Mouse (Mus musculus) left cerebral cortex, adult 2 months (tissue): Measurements from ENCODE around the gene Zfp398. TPM values are rescaled to one million over a fixed set of nuclear protein-coding genes. Genes with fewer than 3 reads are reported as not detected.

Experiments
- DNase-seq, 2 experiments: peaks; one replicate each; pipeline ENCODE4 v3.0.0; 2021 to 2022; ENCODE audit warnings: low spot score in 2 of 2, mixed read lengths in 1 of 2; ENCODE audit errors: extremely low spot score in 1 of 2
- H3K27ac ChIP-seq: fragments of 200-600 bp; 2 replicates; pipeline ENCODE4 v1.8.1; 2022
- H3K4me3 ChIP-seq: fragments of 200-600 bp; 2 replicates; pipeline ENCODE4 v1.8.1; 2022
- CTCF ChIP-seq: fragments of 200-600 bp; IDR thresholded peaks from 2 replicates; pipeline ENCODE4 v1.8.1; 2022; ENCODE audit warnings: antibody characterized with exemption, mild to moderate bottlenecking, moderate library complexity
- intact Hi-C: fragments of 180-260 bp; cut with DNase I; formaldehyde crosslinking; loops from one replicate; pipeline ENCODE4 v1.15.1; 2025
- microRNA-seq, 2 experiments: library from miRNA; unstranded; fragments of <30 nt; microRNA quantifications; one replicate each; pipeline ENCODE4 v1.2.0; 2021
- total RNA-seq, 2 experiments: library from RNA; stranded (reverse); gene quantifications; 2 replicates each; pipeline ENCODE4 v1.2.3; 2021

The Zfp398 gene
- total RNA-seq, 2 experiments from 2014 or later, result 22.1 to 24.0 TPM

- no peak for TF ChIP-seq CTCF
These were observed 73.5 kb downstream of the Zfp398 start for GRCm38 (mm10) chr6:47909007-47909406.

GRCm38 (mm10) chr6:47911650-47912049 is 76.2 kb downstream of the Zfp398 start:
- TF ChIP-seq CTCF, result no peak

More at GRCm38 (mm10) chr6:47909007-47909406, 73.5 kb downstream of the Zfp398 start:
- H3K4me3 ChIP-seq, result no peak overlapping the region
- DNase-seq, result no peak
- intact Hi-C loops, result no loop called here
- no peak overlapping the region for H3K27ac ChIP-seq

GRCm38 (mm10) chr6:47912991-47913390 is 77.5 kb downstream of the Zfp398 start:
- Histone ChIP-seq H3K27ac (no peak overlapping the region), H3K4me3 (no peak overlapping the region)
- no peak for DNase-seq
- intact Hi-C loops, result no loop called here
- TF ChIP-seq CTCF, result no peak

More at GRCm38 (mm10) chr6:47911650-47912049, 76.2 kb downstream of the Zfp398 start:
- no peak overlapping the region for H3K4me3 ChIP-seq
- DNase-seq, result no peak
- no peak overlapping the region for H3K27ac ChIP-seq
- intact Hi-C loops, result no loop called here

GRCm38 (mm10) chr6:47917051-47917450 is 81.6 kb downstream of the Zfp398 start:
- Histone ChIP-seq H3K4me3 (no peak overlapping the region), H3K27ac (no peak overlapping the region)
- intact Hi-C loops, result no loop called here
- no peak for TF ChIP-seq CTCF
- DNase-seq, result no peak

GRCm38 (mm10) chr6:47918768-47919274 is 83.4 kb downstream of the Zfp398 start:
- intact Hi-C loops, result no loop called here
- no peak for TF ChIP-seq CTCF
- Histone ChIP-seq H3K27ac (no peak overlapping the region), H3K4me3 (no peak overlapping the region)
- DNase-seq, result no peak

GRCm38 (mm10) chr6:47919646-47920446 is 84.4 kb downstream of the Zfp398 start:
- intact Hi-C loops, result loop anchor here (2.0 kb wide), 2 partner anchors 43 to 97 kb away; partner anchors contain the start of gene Zfp282

GRCm38 (mm10) chr6:47920447-47921340 is 85.2 kb downstream of the Zfp398 start, which contains the start of gene Zfp212:
Gene Zfp212, plus strand, starts transcription at chr6:47920476.
- Histone ChIP-seq H3K4me3 (peak within 1 kb of the TSS; percentile 71), H3K27ac (peak within 1 kb of the TSS; percentile 98)
- intact Hi-C loops, result loop anchor here (2.0 kb wide), 2 partner anchors 44 to 96 kb away; partner anchors contain the start of gene Zfp282
- peak; percentile 86 to 87 for DNase-seq
- peak; percentile 69 for TF ChIP-seq CTCF

More at GRCm38 (mm10) chr6:47919646-47920446, 84.4 kb downstream of the Zfp398 start:
- DNase-seq, result no peak
- TF ChIP-seq CTCF, result no peak
- H3K4me3 ChIP-seq, result peak overlapping the region; percentile 71
- peak overlapping the region; percentile 98 for H3K27ac ChIP-seq

Small RNA genes within 50 kb of the gene (microRNA-seq; reads per million reads assigned to microRNA genes)
- gene Mir704, result 0 to 1.2 reads per million in 2 experiments

Other genes with a start within 250 kb of the Zfp398 start
- 10 to 100 TPM; 11.3 to 13.5 TPM for gene Ezh2, start 240.3 kb upstream of the Zfp398 start, total RNA-seq
- 10 to 100 TPM; 54.7 to 58.1 TPM for gene Pdia4, start 22.2 kb upstream of the Zfp398 start, total RNA-seq
- 1 to 10 TPM; 5.4 to 6.1 TPM for gene Zfp786, start 4.8 kb upstream of the Zfp398 start, total RNA-seq
- 10 to 100 TPM; 12.3 to 13.2 TPM for gene Zfp282, start 41.5 kb downstream of the Zfp398 start, total RNA-seq
- gene Zfp212, start 84.8 kb downstream of the Zfp398 start, total RNA-seq, result 10 to 100 TPM; 17.3 to 19.1 TPM
- 10 to 100 TPM; 18.3 to 22.6 TPM for gene Zfp956, start 117.7 kb downstream of the Zfp398 start, total RNA-seq
- 10 to 100 TPM; 34.4 to 35.1 TPM for gene Zfp777, start 213.2 kb downstream of the Zfp398 start, total RNA-seq